Mouse (Mus musculus): ENCODE results near the gene Morn1. TPM values are rescaled to one million over a fixed set of nuclear protein-coding genes. Genes with fewer than 3 reads are reported as not detected.
A peak's percentile ranks its signal among the peaks of the same experiment; 100 is the strongest.
"Not testable (repeated sequence)": the region's sequence is repeated elsewhere in the genome, so short reads cannot be mapped to it uniquely, and the experiment has no call there.

Gene Morn1
- total RNA-seq, 2 experiments from 2014 or later: 12.1 to 12.9 TPM

DNA sequence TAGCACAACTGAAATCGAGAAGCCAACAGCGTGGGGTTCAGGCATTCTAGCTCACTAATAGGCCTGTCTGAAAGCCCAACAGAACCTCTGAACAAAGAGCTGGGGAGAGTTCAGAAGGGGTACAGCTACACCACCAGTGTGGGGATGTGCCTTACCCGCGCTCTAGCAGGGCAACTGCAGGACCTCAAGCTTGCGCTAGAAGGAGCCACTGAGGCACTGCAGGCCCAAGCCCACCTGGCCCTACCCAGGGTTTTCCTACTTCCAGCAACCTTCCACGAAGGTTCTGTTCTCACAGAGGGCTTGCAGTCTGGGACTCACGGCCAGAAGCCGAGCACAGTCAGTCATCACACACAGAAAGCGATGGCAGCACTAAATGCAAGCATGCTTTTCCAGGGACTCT lies 11.2 kb upstream of the Morn1 start:
- no peak for DNase-seq (ENCODE audit: low spot score in 2 of 2)
- intact Hi-C loops (cut with DNase I): no loop called here

DNA sequence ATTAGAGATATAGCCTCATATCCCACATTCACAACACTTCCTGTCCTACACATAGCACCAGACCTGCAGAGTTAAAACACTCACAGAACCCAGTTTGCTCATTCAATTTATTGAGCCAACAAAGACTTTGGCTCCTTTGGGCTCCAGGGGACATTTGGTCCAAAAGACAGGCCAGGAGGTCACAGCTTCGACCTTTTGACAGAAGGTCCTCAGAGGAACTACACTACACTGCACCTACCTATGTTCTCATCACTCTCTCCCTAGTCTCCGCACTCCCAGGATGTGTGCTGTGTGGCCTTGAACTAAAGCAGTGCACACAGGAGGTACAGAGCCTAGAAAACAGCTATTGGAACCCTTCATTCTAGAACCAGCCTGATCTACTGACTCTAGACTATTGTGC lies 10.6 kb upstream of the Morn1 start:
- no peak for DNase-seq (ENCODE audit: low spot score in 2 of 2)
- intact Hi-C loops (cut with DNase I): no loop called here

DNA sequence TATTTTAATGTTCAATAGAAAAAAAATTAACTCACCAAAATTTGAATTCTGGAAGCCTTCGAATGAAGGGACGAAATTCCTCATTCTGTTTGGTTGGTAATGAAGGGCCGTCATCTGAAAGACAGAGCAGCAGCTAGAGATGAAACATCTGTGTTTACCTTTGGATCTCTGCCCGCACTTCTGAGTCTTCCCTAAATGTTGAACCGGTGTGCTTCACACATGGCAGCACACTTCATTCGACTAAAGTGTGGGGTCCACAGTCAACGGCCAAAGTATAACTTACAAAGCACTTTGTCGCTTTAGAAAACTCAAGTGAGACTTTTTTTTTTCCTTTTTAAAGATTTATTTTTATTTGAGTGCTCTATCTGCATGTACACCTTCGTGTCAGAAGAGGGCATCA lies 9.7 kb upstream of the Morn1 start:
- intact Hi-C loops (cut with DNase I): no loop called here

DNA sequence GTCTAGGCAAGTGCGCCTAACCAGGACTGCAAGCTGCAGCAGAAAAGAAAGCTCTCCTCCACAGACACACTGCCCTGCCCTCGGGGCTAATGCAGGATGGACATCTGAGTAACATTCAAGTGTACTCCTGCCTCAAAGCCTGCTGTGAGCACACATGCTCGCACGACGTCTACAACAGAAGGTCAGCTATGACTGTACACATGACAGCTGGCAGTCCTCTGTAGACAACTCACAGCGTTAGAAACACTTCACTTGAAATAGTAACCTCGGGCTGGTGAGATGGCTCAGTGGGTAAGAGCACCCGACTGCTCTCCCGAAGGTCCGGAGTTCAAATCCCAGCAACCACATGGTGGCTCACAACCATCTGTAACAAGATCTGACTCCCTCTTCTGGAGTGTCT lies 7.6 kb upstream of the Morn1 start:
- DNase-seq (ENCODE audit: low spot score in 2 of 2); intact Hi-C loops (cut with DNase I): not testable (repeated sequence)

More for the DNA sequence above, 9.7 kb upstream of the Morn1 start:
- no peak for DNase-seq (ENCODE audit: low spot score in 2 of 2)

DNA sequence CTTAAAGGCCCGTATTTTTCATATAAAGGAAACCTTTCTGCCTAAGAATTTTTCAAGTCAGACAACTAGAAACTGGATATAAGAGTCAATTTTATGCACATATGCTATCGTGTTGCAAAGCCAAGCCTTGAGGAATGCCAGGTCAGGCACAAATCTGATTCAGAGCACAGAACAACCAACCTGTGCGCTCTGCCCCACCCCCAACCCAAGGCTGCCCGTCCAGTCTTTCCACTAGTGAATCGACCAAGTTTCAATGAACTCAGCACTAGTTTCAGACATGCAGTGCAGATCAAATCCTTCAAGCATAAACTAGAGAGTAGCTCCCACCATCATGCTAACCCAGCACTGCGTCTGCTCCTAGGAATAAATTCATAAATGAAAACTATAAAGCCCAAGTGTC lies 6.7 kb upstream of the Morn1 start:
- no peak for DNase-seq (ENCODE audit: low spot score in 2 of 2)
- intact Hi-C loops (cut with DNase I): no loop called here

DNA sequence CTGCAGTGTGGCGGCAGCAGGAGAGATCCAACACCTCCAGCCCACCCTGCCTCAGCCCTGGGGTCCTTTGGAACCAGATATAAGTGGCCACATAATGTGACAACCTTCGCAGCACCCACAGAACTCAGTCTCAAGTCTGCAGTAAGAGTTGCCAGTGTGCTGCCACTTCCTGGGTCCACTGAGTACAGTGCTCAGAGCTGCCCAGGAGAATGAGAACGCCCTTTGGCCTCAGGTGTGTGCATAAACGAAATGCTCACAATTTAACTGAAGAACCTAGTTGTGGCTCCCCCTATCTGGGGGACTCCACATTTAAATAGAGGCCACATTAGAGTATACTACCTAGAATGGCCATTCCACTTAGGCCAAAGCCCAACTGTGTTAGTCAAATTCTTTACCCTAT lies 2.8 kb upstream of the Morn1 start:
- intact Hi-C loops (cut with DNase I): no loop called here
- DNase-seq (ENCODE audit: low spot score in 2 of 2): no peak

DNA sequence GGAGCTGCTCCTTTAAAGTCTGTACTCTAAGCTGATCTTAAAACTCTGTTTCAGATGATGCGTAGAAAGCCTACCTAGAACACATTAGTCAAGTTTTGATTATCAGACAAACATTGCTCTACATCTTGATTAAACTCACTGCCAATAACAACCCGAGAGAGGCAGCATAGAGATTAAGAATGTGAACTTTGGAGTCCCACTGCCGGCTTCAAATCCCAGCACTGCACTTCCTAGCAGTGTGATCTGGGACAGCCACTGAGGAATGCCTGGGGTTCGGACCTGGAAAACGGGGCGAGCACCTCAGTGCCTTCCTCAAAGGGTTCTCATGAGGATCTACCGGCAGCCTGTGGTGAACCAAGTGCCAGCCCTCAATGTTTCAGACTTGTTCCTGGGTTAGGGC lies 2.0 kb upstream of the Morn1 start:
- DNase-seq (ENCODE audit: low spot score in 2 of 2): no peak
- intact Hi-C loops (cut with DNase I): no loop called here

DNA sequence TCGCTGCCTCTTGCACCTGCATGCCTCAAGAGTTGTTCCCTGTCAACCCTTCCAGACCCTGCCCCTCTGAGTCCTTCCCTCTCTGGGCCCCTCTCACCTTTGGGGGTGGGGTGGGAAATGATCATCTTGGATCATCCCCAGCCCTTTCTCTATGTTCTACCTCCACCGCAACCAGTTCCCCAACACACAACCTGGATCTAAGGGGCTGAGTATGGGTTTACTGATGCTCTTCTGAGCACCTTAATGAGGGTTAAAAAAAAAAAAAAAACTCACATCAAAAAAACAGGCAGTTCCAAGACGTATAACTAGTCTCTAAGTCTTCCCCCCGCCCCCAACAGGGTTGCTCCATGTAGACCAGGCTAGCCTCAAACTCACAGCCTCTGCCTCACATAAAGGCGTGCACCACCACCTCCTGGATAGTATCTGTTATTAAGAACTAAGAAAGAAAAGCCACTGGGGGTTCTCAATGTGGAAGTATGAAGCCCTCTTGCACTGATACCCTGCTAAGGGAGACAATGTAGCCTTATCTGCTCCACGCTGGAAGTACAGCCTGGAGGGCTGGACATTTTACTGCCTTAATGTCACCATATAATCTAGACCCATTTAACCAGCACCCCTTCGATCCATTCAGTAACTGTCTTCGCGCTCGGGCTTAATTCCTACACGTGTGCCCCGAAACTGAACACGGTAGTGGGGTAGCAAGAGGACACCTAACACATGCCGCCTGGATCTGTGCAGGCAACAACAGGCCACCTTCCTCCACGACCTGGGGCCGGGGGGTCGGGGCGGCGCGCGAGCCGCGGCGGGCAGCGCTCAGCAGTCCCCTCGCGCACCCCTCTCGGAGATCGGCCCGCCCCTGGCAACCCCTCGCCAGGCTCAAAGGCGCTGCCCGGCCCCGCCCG lies 920 bp upstream of the Morn1 start:
- intact Hi-C loops (cut with DNase I): no loop called here

DNA sequence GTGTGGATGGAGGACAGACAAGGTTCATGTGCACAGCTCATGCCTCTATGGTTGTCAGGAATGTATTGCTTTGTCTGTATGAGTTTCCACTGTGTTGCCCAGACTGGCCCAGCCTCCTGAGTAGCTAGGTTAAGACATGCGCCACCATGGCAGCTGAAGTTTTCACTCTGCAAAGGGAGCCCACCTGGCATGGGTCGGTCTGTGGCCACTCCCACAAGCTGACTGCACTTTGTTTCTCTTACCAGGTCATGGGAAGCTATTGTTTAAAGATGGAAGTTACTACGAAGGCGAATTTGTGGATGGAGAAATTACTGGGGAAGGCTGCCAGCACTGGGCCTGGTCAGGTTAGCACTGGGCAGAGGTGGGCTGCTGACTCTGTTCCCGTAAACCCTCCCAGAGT lies 2.9 kb downstream of the Morn1 start:
- intact Hi-C loops (cut with DNase I): no loop called here

More for the DNA sequence above, 920 bp upstream of the Morn1 start:
- no peak for DNase-seq (ENCODE audit: low spot score in 2 of 2)

DNA sequence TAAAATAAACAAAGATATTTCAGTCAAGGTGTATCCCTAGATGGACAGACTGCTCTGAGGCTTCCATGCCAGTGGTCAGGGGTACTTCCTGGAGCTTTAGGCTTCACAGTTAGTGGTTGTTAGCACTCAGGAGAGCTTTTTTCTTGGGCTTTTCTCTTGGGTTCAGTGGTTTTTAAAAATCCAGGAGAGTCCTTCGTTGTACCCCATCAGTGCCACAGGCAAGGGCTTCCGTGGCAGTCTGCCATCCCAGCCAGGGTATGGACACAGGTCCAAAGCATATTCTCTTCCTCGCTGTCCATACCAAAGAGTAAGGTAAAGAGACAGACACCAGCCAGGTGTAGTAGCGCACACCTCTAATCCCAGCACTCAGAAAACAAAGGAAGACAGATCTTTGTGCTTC lies 3.8 kb downstream of the Morn1 start:
- intact Hi-C loops (cut with DNase I): no loop called here
- no peak for DNase-seq (ENCODE audit: low spot score in 2 of 2)

More for the DNA sequence above, 2.9 kb downstream of the Morn1 start:
- no peak for DNase-seq (ENCODE audit: low spot score in 2 of 2)

DNA sequence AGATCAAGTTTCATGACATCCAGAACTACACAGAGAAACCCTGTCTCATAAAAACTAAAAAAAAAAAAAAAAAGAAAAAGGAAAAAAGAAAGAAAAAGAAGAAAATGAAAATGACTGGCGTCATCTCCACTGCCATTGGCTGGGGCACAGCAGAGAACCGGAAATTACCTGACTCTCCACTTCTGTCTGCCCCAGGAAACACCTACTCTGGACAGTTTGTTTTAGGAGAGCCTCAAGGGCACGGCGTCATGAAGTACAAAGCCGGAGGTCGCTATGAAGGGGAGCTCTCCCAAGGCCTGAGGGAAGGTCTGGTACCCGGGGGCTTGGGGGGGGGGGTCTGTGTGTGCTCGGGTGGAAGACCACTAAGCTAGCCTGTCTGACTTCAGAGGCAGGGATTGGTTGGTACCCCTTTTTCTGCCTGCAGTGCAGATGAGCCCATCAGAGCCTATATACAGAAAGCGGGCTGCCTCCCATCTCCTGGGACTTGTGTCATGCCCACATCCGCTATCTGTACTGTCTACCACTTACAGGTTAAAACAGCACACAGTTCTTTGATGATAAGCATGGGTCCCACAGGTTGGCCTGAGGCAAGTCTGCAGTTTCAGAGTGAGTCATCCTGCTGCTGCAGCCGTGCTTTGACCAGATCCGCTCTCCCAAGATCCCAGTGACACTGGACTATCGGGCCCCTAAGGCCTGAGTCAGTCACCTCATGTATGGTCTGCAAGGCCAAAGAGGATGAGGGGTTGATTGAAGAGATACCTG lies 4.5 kb downstream of the Morn1 start:
- intact Hi-C loops (cut with DNase I): no loop called here
- DNase-seq (ENCODE audit: low spot score in 2 of 2): no peak

DNA sequence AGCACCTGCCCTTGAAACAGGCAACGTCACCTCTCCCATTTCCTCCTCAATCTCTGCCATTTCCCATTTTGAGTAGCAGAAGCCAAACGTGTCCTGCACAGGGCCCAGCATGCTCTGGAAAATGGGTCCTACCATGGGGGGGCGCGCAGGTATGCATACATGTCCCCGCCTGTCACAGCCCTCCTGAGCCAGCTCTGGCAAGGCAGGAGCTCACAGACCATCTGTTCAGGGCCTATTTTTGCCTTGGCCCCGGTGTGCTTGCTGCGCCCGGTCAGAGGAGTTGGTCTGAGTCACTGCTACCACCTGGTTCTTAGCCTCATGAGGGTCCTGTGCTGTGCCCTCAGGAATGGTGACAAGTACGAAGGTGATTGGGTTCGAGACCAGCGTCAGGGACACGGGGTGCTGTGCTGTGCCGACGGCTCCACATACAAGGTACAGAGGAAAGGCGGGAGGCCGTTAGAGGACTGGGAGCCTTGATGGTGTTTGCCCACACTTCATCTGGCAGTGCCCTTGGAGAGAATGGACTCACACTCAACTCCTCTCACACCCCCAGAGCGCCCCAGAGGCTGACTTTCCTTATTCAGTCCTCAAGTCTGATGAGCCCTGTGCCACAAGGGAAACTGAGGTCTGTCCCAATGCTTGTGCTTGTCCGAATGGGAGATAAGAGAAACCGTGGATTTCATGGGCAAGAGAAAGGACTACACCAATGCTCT lies 6.5 kb downstream of the Morn1 start:
- no peak for DNase-seq (ENCODE audit: low spot score in 2 of 2)
- intact Hi-C loops (cut with DNase I): no loop called here

DNA sequence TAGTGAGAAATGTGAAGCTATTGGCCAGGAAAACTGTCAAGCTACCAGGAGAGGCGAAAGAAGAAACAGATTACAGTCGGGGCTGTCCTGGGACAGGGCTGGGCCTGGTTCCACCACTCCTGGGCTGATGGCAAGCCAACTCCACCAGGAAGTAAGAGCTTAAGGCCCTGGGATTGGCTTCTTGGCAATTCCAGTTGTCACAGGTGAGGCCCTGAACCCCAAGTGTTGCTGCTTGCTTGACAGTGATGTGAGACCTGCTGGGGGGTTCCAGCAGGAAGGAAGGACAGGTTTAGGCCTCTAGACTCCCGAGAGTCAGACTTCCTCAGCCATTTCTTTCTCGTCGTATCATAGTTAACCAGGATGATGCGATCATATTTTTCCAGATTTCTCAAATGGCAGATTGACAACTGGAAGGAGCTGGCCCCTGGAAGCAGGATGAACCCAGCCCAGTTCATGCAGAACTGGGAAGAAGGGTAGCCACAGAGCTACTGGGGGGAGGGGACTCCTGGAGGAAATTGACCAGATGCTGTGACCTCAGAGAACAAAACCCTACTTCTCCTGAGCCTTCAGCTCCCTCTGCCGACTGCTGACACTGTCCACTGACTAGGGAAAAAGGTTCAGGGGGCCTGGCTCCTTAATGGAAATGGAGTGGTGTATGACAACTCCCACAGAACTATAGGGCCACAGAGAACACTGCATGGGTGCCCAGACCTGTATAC lies 7.2 kb downstream of the Morn1 start:
- DNase-seq (ENCODE audit: low spot score in 2 of 2): no peak
- intact Hi-C loops (cut with DNase I): no loop called here

DNA sequence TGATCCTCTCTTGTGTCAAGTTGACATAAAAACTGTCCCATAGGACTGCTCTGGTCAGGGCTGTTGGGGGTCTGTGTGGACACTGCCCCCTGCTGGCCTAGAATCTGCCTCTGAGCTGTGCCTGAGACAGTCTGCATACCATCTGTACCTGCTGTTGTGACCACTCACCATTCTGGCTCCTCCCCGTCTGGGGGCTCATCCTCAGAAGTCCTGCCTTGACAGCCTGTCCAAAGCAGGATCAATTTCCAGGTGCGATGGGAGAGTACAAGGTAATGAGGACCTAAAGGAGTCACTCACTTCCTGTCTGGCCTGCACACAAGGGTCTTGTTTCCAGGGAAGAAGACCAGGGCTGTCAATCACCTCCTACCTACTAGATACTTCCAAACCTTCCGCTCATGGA lies 8.2 kb downstream of the Morn1 start:
- DNase-seq (ENCODE audit: low spot score in 2 of 2): peak in 1 of 2 experiments; percentile 51
- intact Hi-C loops (cut with DNase I): no loop called here

DNA sequence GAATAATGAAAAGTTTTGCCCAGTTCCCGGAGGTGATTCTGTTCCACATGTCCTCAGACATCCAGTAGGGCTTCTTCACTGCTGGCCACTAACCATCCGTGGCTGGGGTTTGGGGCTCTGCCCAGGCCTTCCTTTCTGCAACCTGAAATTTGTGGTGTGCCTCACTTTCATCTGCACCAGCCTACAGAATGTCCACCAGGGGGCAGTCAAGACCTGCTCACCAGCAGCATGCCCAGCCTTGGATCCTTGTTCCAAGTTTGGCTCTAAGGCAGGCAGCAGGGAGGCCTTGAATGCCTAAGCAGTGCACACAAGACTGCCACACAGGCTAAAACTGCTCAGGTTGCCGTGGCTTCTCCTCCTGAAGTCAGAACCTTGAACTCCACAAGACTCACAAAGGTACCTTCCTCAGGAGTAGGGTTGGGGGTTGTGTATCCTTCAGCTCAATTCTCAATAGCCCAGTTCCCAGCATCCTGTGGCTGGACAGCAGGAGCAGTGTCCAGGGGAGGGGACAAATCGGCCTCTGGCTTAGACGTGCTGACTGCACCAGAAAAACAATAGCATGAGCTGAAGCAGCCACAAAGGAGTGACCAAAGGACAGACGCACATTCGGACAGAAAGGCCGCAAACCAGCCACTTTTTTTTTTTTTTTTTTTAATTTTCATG lies 9.0 kb downstream of the Morn1 start:
- intact Hi-C loops (cut with DNase I): loop anchor here (1.0 kb wide), 1 partner anchor 154 kb away; the partner anchor contains the start of gene Faap20
- DNase-seq (ENCODE audit: low spot score in 2 of 2): peak; percentile 93 to 94

DNA sequence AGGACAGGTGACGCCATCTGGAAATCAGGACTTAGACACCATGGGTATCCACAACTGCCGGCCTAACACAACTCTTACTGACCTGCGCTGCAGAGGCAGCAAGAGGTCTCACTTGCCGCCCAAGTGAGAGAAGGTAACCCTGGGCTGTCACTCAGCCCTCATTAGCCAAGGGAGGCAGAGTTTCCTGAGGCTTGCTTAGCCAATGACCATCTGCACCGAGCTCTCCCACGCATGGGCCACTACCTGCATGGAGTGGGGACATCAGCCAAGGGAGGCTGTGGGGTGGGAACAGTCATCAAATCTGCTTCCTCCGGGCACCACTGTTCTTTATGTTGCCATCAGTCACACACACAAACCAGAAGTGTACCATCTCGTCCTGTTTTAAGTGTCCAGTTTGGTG lies 9.6 kb downstream of the Morn1 start:
- no peak for DNase-seq (ENCODE audit: low spot score in 2 of 2)
- intact Hi-C loops (cut with DNase I): loop anchor here (1.0 kb wide), 1 partner anchor 153 kb away; the partner anchor contains the start of gene Faap20

DNA sequence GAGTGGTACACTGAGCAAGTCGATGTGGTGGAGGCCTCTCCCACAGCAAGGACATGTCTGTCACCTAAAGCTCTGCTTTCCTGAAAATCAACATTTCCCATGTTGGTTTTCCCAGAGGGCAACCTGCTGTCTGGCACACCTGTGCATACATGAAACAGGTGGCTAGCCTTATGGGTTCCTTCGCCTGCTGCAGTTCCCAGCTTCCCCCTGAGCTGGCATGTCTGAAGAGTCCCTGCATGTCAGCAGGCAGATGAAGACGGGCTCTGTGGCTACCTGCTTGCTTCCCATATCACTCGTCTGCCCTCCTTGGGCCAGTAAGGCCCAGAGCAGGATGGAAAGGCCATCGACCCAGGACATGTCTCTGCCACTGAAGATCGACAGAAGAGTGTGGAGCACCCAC lies 11.1 kb downstream of the Morn1 start:
- intact Hi-C loops (cut with DNase I): no loop called here
- DNase-seq (ENCODE audit: low spot score in 2 of 2): no peak

DNA sequence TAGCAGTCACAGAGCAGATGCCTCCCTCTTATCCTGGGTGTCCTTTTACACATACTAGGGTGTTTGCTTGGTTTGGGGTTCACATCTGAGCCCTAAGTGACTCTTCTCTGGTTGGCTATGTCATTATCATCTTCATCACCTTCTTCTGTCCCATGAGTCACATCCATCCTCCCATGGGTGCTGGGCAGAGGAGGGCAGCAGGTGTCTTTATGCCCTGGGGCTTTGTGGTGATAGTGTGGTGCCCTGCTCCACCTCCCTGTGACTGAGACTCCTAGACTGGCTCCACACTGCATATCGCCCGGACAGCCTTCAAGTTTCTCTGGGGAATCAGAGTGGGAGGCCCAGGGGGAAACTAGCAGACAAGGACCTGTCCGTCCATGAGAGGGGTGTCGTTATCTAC lies 12.2 kb downstream of the Morn1 start:
- DNase-seq (ENCODE audit: low spot score in 2 of 2): no peak
- intact Hi-C loops (cut with DNase I): no loop called here

DNA sequence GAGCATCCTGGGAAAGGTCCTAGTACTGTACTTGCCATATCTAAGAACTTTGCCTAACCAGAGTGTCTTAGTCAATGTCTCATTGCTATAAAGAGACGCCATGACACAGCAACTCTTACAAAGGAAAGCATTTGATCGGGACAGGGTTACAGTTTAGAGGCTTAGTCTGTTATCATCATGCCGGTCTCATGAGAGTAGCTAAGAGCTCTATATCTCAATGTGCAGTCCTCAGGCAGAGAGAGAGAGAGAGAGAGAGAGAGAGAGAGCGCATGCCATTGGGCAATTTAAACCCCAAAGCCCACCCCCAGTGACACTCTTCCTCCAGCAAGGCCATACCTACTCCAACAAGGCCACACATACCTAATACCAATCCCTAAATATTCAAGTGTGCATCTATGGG lies 21.5 kb downstream of the Morn1 start:
- intact Hi-C loops (cut with DNase I): no loop called here
- DNase-seq (ENCODE audit: low spot score in 2 of 2): no peak

Data from left cerebral cortex, postnatal 14 days (tissue).